Mouse (Mus musculus) liver, postnatal 0 days (tissue): ENCODE results near the gene F830045P16Rik. TPM values are rescaled to one million over a fixed set of nuclear protein-coding genes. Genes with fewer than 3 reads are reported as not detected.

ENCODE experiments used
- ATAC-seq: fragments of 200-750 bp; cut with Nextera tagmentation; 2 replicates; pipeline ENCODE4 v1.8.0; 2017; ENCODE audit warnings: mild to moderate bottlenecking, moderate library complexity
- DNase-seq: peaks from one replicate; pipeline ENCODE4 v3.0.0-alpha.2; 2016
- H3K27ac ChIP-seq: fragments of 300-500 bp; sonication (generic); 2 replicates; pipeline ENCODE4 v1.5.1; 2014; ENCODE audit warnings: antibody characterized with exemption, moderate library complexity, mild to moderate bottlenecking, low read depth
- H3K27me3 ChIP-seq: fragments of 300-500 bp; sonication (generic); 2 replicates; pipeline ENCODE4 v1.6.1; 2014; ENCODE audit warnings: low read length, control low read depth, mixed read lengths; ENCODE audit not compliant: insufficient read depth
- H3K36me3 ChIP-seq: fragments of 300-500 bp; sonication (generic); replicated peaks from 2 replicates; pipeline ENCODE4 v1.6.1; 2014; ENCODE audit warnings: mild to moderate bottlenecking, control low read depth, low read length, moderate library complexity, mixed read lengths; ENCODE audit not compliant: insufficient read depth
- H3K4me1 ChIP-seq: fragments of 300-500 bp; sonication (generic); 2 replicates; pipeline ENCODE4 v1.6.1; 2014; ENCODE audit warnings: antibody characterized with exemption, mild to moderate bottlenecking, control low read depth; ENCODE audit not compliant: insufficient read depth
- H3K4me2 ChIP-seq: fragments of 300-500 bp; sonication (generic); 2 replicates; pipeline ENCODE4 v1.6.1; 2014; ENCODE audit warnings: low read depth, mild to moderate bottlenecking, low read length, moderate library complexity, mixed read lengths
- H3K4me3 ChIP-seq: fragments of 300-500 bp; sonication (generic); 2 replicates; pipeline ENCODE4 v1.5.1; 2014; ENCODE audit warnings: low read depth, low read length
- H3K9ac ChIP-seq: fragments of 300-500 bp; sonication (generic); replicated peaks from 2 replicates; pipeline ENCODE4 v1.6.1; 2014; ENCODE audit warnings: mild to moderate bottlenecking, moderate library complexity
- H3K9me3 ChIP-seq: fragments of 300-500 bp; sonication (generic); 2 replicates; pipeline ENCODE4 v1.6.1; 2016; ENCODE audit warnings: mild to moderate bottlenecking, control low read depth, low read length, mixed read lengths
- CTCF ChIP-seq: sonication (generic); IDR thresholded peaks from 2 replicates; pipeline ENCODE4 v1.5.1; 2016; ENCODE audit warnings: antibody characterized with exemption, low read depth
- EP300 ChIP-seq: IDR thresholded peaks from 2 replicates; pipeline ENCODE4 v1.6.1; 2016; ENCODE audit warnings: antibody characterized with exemption, low read depth, mild to moderate bottlenecking
- WGBS: fragments of 180-500 bp; shearing (Covaris S2); extraction: QIAGEN DNeasy Blood & Tissue Kit; methylation state at CpG from one replicate; pipeline ENCODE4 v1.1.7; 2014; ENCODE audit not compliant: insufficient replicate concordance; 5-methylcytosine and 5-hydroxymethylcytosine counted together
- polyA plus RNA-seq: library from polyadenylated mRNA; unstranded; fragments of >200 nt; fragmentation: Nextera tagmentation; extraction: Ambion mirVana; gene quantifications from 2 replicates; pipeline ENCODE4 v1.2.1, GENCODE M21; 2015

F830045P16Rik gene
- polyA plus RNA-seq, 1 experiment from 2014 or later: not detected

GRCm38 (mm10) chr2:129549537-129550135 is 13.2 kb upstream of the F830045P16Rik start:
- Histone ChIP-seq H3K9me3 (no peaks in the 10 kb centered on the region), H3K36me3 (no peaks in the 10 kb centered on the region), H3K4me1 (peaks cover 7% of the 10 kb centered on the region), H3K27me3 (no peaks in the 10 kb centered on the region), H3K4me2 (no peak overlapping the region), H3K9ac (no peak overlapping the region), H3K27ac (0 out of 2 replicates have a peak overlapping the region, but pooled peaks have one; percentile 44), H3K4me3 (no peak overlapping the region)
- no peak for DNase-seq
- ATAC-seq: no peak
- WGBS: 41% methylated on average over 9 of the region's 9 CpGs
- TF ChIP-seq EP300 (no peak), CTCF (no peak)

GRCm38 (mm10) chr2:129546772-129547171 is 10.4 kb upstream of the F830045P16Rik start:
- Histone ChIP-seq H3K27ac (peak overlapping the region; percentile 11; the same call in 1 of the 2 replicates), H3K36me3 (no peaks in the 10 kb centered on the region), H3K9ac (no peak overlapping the region), H3K9me3 (no peaks in the 10 kb centered on the region), H3K4me1 (peaks cover 7% of the 10 kb centered on the region), H3K4me2 (no peak overlapping the region), H3K4me3 (no peak overlapping the region), H3K27me3 (no peaks in the 10 kb centered on the region)
- TF ChIP-seq EP300 (no peak), CTCF (no peak)
- DNase-seq (no peak), ATAC-seq (peak; percentile 47; the same call in 1 of the 2 replicates)
- 29% methylated on average over 3 of the region's 3 CpGs for WGBS

GRCm38 (mm10) chr2:129545596-129545995 is 9.2 kb upstream of the F830045P16Rik start:
- DNase-seq (no peak), ATAC-seq (no peak)
- H3K9me3 ChIP-seq: no peaks in the 10 kb centered on the region
- TF ChIP-seq CTCF: no peak
- TF ChIP-seq EP300: no peak
- H3K9ac ChIP-seq: no peak overlapping the region
- H3K4me2 ChIP-seq: no peak overlapping the region
- no peak overlapping the region for H3K4me3 ChIP-seq
- H3K4me1 ChIP-seq: peaks cover 7% of the 10 kb centered on the region
- H3K27me3 ChIP-seq: no peaks in the 10 kb centered on the region
- H3K36me3 ChIP-seq: no peaks in the 10 kb centered on the region
- 64% methylated on average over 7 of the region's 7 CpGs for WGBS
- no peak overlapping the region for H3K27ac ChIP-seq

- peaks cover 7% of the 10 kb centered on the region for H3K4me1 ChIP-seq
Observed at GRCm38 (mm10) chr2:129544919-129545318, 8.5 kb upstream of the F830045P16Rik start.

GRCm38 (mm10) chr2:129544448-129544847 is 8.0 kb upstream of the F830045P16Rik start:
- WGBS: 55% methylated on average over 4 of the region's 4 CpGs
- no peak for TF ChIP-seq CTCF
- TF ChIP-seq EP300: no peak
- ATAC-seq (peak; percentile 40; the same call in 1 of the 2 replicates), DNase-seq (peak; percentile 31)
- no peak overlapping the region for H3K9ac ChIP-seq
- H3K36me3 ChIP-seq: no peaks in the 10 kb centered on the region
- no peak overlapping the region for H3K4me3 ChIP-seq
- no peak overlapping the region for H3K4me2 ChIP-seq
- H3K27me3 ChIP-seq: no peaks in the 10 kb centered on the region
- H3K27ac ChIP-seq: no peak overlapping the region
- H3K4me1 ChIP-seq: peaks cover 7% of the 10 kb centered on the region
- no peaks in the 10 kb centered on the region for H3K9me3 ChIP-seq

More at GRCm38 (mm10) chr2:129544919-129545318, 8.5 kb upstream of the F830045P16Rik start:
- Histone ChIP-seq H3K4me2 (no peak overlapping the region), H3K27me3 (no peaks in the 10 kb centered on the region), H3K9ac (no peak overlapping the region), H3K36me3 (no peaks in the 10 kb centered on the region), H3K9me3 (no peaks in the 10 kb centered on the region), H3K27ac (no peak overlapping the region), H3K4me3 (no peak overlapping the region)
- ATAC-seq (no peak), DNase-seq (no peak)
- WGBS: 75% methylated on average over 3 of the region's 3 CpGs
- no peak for TF ChIP-seq CTCF
- no peak for TF ChIP-seq EP300

GRCm38 (mm10) chr2:129540036-129540435 is 3.6 kb upstream of the F830045P16Rik start:
- no peak for DNase-seq
- no peaks in the 10 kb centered on the region for H3K27me3 ChIP-seq
- no peak overlapping the region for H3K27ac ChIP-seq
- H3K4me1 ChIP-seq: peaks cover 6% of the 10 kb centered on the region
- H3K9ac ChIP-seq: no peak overlapping the region
- ATAC-seq: no peak
- 85% methylated on average over 3 of the region's 3 CpGs for WGBS
- H3K36me3 ChIP-seq: no peaks in the 10 kb centered on the region
- no peaks in the 10 kb centered on the region for H3K9me3 ChIP-seq
- H3K4me3 ChIP-seq: no peak overlapping the region
- no peak overlapping the region for H3K4me2 ChIP-seq
- TF ChIP-seq CTCF (no peak), EP300 (no peak)
